Mouse (Mus musculus) embryonic facial prominence, embryonic 11.5 days (tissue): Measurements from ENCODE around the gene Cebpz. TPM values are rescaled to one million over a fixed set of nuclear protein-coding genes. Genes with fewer than 3 reads are reported as not detected.

Experiments used
- ATAC-seq: fragments of 200-750 bp; cut with Nextera tagmentation; replicated peaks from 2 replicates; pipeline ENCODE4 v1.8.0; 2017; ENCODE audit warnings: low read depth; ENCODE audit not compliant: insufficient number of reproducible peaks, low FRiP score, low TSS enrichment
- DNase-seq: peaks from one replicate; pipeline ENCODE4 v3.0.0-alpha.2; 2015; ENCODE audit warnings: low spot score
- H3K27ac ChIP-seq: fragments of 300-500 bp; sonication (generic); replicated peaks from 2 replicates; pipeline ENCODE4 v1.5.1; 2014; ENCODE audit warnings: mild to moderate bottlenecking, low read depth, low read length, control low read depth
- H3K27me3 ChIP-seq: fragments of 300-500 bp; sonication (generic); 2 replicates; pipeline ENCODE4 v1.6.1; 2014; ENCODE audit warnings: mild to moderate bottlenecking, low read length, moderate library complexity, mixed read lengths; ENCODE audit not compliant: control insufficient read depth, insufficient read depth
- H3K36me3 ChIP-seq: fragments of 300-500 bp; sonication (generic); replicated peaks from 2 replicates; pipeline ENCODE4 v1.6.1; 2014; ENCODE audit warnings: low read depth, mild to moderate bottlenecking, low read length, moderate library complexity, mixed read lengths; ENCODE audit not compliant: control insufficient read depth, insufficient read depth
- H3K4me1 ChIP-seq: fragments of 300-500 bp; sonication (generic); 2 replicates; pipeline ENCODE4 v1.6.1; 2014; ENCODE audit warnings: low read length, mixed read lengths; ENCODE audit not compliant: control insufficient read depth, insufficient read depth
- H3K4me2 ChIP-seq: fragments of 300-500 bp; sonication (generic); 2 replicates; pipeline ENCODE4 v1.6.1; 2014; ENCODE audit warnings: low read depth, mild to moderate bottlenecking, control low read depth, low read length, moderate library complexity
- H3K4me3 ChIP-seq: fragments of 300-500 bp; sonication (generic); 2 replicates; pipeline ENCODE4 v1.5.1; 2014; ENCODE audit warnings: low read depth, low read length, control low read depth
- H3K9ac ChIP-seq: fragments of 300-500 bp; sonication (generic); replicated peaks from 2 replicates; pipeline ENCODE4 v1.6.1; 2014; ENCODE audit warnings: mild to moderate bottlenecking, control low read depth, low read length
- H3K9me3 ChIP-seq: fragments of 300-500 bp; sonication (generic); replicated peaks from 2 replicates; pipeline ENCODE4 v1.6.1; 2016; ENCODE audit warnings: mild to moderate bottlenecking, low read length, inconsistent platforms, mixed read lengths; ENCODE audit not compliant: control insufficient read depth
- WGBS: fragments of 180-500 bp; shearing (Covaris S2); extraction: QIAGEN DNeasy Blood & Tissue Kit; methylation state at CpG from one replicate; pipeline ENCODE4 v1.1.7; 2014; 5-methylcytosine and 5-hydroxymethylcytosine counted together
- polyA plus RNA-seq: library from polyadenylated mRNA; unstranded; fragments of >200 nt; fragmentation: Nextera tagmentation; extraction: Ambion mirVana; gene quantifications from 2 replicates; pipeline ENCODE4 v1.2.1, GENCODE M21; 2014

Gene Cebpz
- polyA plus RNA-seq, 1 experiment from 2014 or later = 69.3 TPM

- DNase-seq (no peak), ATAC-seq (no peak)
- no peaks in the 10 kb centered on the region for H3K27me3 ChIP-seq
- WGBS = 92% methylated on average over 6 of the region's 6 CpGs
- H3K9me3 ChIP-seq = no peaks in the 10 kb centered on the region
- no peak overlapping the region for H3K4me2 ChIP-seq
- H3K4me1 ChIP-seq = no peaks in the 10 kb centered on the region
- H3K4me3 ChIP-seq = no peak overlapping the region
- H3K27ac ChIP-seq = no peak overlapping the region
- no peaks in the 10 kb centered on the region for H3K36me3 ChIP-seq
- no peak overlapping the region for H3K9ac ChIP-seq
Observed at GRCm38 (mm10) chr17:78873886-78874285, 63.0 kb downstream of the Cebpz start.

Other genes with a start within 250 kb of the Cebpz start
- gene Strn, start 199.9 kb downstream of the Cebpz start, polyA plus RNA-seq = 5.8 TPM in 2 replicates
- gene Heatr5b, start 101.7 kb downstream of the Cebpz start, polyA plus RNA-seq = 13.0 and 14.2 TPM in 2 replicates
- gene Gpatch11, start 101.5 kb downstream of the Cebpz start, polyA plus RNA-seq = 38.7 and 39.5 TPM in 2 replicates
- 6.4 and 7.1 TPM in 2 replicates for gene Eif2ak2, start 54.5 kb downstream of the Cebpz start, polyA plus RNA-seq
- 0.15 and 0.45 TPM in 2 replicates for gene Sult6b1, start 30.1 kb downstream of the Cebpz start, polyA plus RNA-seq
- gene Cebpzos, start 20.6 kb downstream of the Cebpz start, polyA plus RNA-seq = 106 and 123 TPM in 2 replicates
- gene Ndufaf7, start 70 bp upstream of the Cebpz start, polyA plus RNA-seq = 58.2 and 62.5 TPM in 2 replicates
- 53.9 and 58.7 TPM in 2 replicates for gene Prkd3, start 83.8 kb upstream of the Cebpz start, polyA plus RNA-seq
- 7.3 and 8.4 TPM in 2 replicates for gene Qpct, start 114.8 kb upstream of the Cebpz start, polyA plus RNA-seq